Mouse (Mus musculus): ENCODE data around the gene Aldh3b2.

Aldh3b2 gene

GRCm38 (mm10) chr19:4012432-4013022, 40.4 kb downstream of the Aldh3b2 start, which contains the start of gene Ndufv1:
Ndufv1 (minus strand) TSS chr19:4012806.
- DNase-seq (ENCODE audit: low read depth, low spot score): peak; percentile 100

DNA sequence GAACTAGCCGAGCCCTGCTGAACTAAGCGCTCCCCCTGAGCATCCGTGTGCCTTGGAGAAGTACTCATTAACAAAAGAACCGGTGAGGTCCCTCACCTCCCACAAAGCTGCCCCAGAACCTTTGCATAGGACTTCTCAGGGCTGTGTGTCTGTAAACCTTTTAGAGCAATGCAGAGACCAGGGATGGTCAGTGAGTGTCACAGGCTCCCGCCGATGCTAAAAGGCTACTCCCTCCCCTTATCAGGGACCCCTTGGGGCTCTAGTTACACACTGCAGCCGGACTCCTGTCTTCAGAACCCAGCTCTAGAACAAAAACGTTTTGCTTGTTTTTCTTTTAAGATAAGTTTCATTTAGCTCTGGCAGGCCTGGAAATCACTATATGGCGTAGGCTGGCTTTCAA, 40.9 kb downstream of the Aldh3b2 start:
- no peak for DNase-seq (ENCODE audit: low read depth, low spot score)

GRCm38 (mm10) chr19:4014802-4015201, 42.7 kb downstream of the Aldh3b2 start:
- DNase-seq (ENCODE audit: low read depth, low spot score): no peak

GRCm38 (mm10) chr19:4015635-4016034, 43.5 kb downstream of the Aldh3b2 start:
- DNase-seq (ENCODE audit: low read depth, low spot score): peak; percentile 31

- peak; percentile 33 for DNase-seq (ENCODE audit: low read depth, low spot score)
Observed at GRCm38 (mm10) chr19:4017921-4018587, 45.9 kb downstream of the Aldh3b2 start.

GRCm38 (mm10) chr19:4018743-4019583, 46.8 kb downstream of the Aldh3b2 start:
- peak; percentile 90 for DNase-seq (ENCODE audit: low read depth, low spot score)

- DNase-seq (ENCODE audit: low read depth, low spot score): no peak
Observed at GRCm38 (mm10) chr19:4023185-4023584, 51.1 kb downstream of the Aldh3b2 start.

- DNase-seq (ENCODE audit: low read depth, low spot score): no peak
Observed at GRCm38 (mm10) chr19:4027576-4027975, 55.4 kb downstream of the Aldh3b2 start.

All from ZHBTc4 (cell line).